Mouse (Mus musculus) hematopoietic stem cell, adult 5-6 weeks (primary cell): Measurements from ENCODE around the gene Gm4450. TPM values are rescaled to one million over a fixed set of nuclear protein-coding genes. Genes with fewer than 3 reads are reported as not detected.
A peak's percentile ranks its signal among the peaks of the same experiment; 100 is the strongest.
"Not testable (repeated sequence)": the region's sequence is repeated elsewhere in the genome, so short reads cannot be mapped to it uniquely, and the experiment has no call there.

Experiments used
- ATAC-seq, 2 experiments: fragments of 125-278 bp in 1 of 2; replicated peaks in 1 of 2; 2 replicates each; pipeline ENCODE4 v1.8.0; 2016 to 2017; ENCODE audit warnings: inconsistent platforms in 2 of 2, mild to moderate bottlenecking in 2 of 2, moderate number of reproducible peaks in 2 of 2, low read depth in 1 of 2, moderate TSS enrichment in 1 of 2; ENCODE audit not compliant: low FRiP score in 2 of 2, poor library complexity in 2 of 2, severe bottlenecking in 2 of 2, insufficient read depth in 1 of 2, low TSS enrichment in 1 of 2
- total RNA-seq: library from RNA; stranded (forward); fragments of 172-1452, 232-1000 nt; gene quantifications from 2 replicates; pipeline ENCODE4 v1.2.3, GENCODE M21; 2017

The Gm4450 gene
- total RNA-seq, 1 experiment from 2014 or later: not detected

DNA sequence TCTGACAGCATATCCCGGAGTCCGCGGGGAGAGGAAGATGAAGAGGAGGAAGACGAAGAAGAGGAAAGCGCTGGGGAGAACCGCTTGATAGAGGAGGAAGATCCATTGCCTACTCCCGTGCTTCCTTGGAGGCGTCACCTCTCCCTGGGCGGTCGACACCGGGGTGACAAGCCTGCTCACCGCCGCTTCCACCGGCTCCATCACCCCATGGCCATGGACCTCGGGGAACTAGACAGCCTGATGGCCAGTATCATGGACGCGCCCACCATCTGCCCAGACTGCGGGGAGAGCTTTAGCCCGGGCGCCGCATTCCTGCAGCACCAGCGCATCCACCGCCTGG, 29.7 kb downstream of the Gm4450 start:
- ATAC-seq: peak in 1 of 2 experiments; percentile 31; a peak in 2 of 4 replicates

DNA sequence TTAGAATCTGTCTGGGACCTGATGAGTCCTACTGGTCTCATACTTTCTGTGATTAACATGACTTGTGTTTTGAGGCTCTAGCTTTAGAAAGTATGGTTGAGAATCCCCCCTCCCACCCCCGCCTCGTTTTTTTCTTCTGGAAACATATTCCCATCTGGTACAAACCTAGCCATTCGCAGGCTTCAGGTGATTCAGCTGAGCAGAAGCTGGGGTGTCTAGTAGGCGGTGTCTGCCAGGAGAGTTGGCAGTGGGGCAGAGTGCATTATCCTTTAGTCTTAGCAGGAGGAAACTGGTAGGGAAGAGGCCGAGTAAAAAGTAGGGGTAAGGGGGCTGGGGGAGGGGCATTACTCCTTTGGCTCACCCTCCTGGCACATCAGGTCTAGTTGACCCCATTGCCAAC, 30.2 kb downstream of the Gm4450 start:
- ATAC-seq: no peak

DNA sequence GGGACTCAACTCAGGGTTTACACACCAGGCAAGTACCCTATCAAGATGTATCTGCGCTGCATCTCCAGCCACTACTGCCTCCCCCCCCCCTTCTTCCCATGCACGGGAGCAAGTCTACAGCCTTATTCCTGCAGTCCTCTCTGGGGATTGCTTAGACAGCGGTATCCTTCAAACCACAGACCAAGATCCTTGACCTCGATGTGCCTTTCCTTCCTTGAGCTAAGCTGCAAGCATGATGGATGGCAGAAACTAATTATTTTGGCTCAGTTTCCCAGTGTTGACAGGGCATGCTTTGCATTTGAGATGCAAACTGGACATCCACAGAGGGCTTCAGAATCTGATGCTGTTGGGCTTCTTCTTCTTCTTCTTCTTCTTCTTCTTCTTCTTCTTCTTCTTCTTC, 34.0 kb downstream of the Gm4450 start:
- ATAC-seq: no peak

DNA sequence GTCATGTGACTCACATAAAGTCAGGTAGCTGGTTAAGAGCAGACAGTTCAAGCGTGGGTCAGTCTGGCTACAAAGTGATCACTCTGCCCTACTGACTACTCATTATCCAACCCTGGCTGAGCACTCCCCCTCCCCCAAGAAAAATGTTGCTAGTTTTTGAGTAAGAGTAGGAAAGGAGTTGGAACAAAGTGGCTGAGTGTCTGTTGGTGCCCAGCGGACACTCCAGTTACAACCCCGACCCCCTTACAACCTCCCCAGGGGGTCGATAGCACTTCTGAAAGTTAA, 37.2 kb downstream of the Gm4450 start:
- ATAC-seq: no peak

DNA sequence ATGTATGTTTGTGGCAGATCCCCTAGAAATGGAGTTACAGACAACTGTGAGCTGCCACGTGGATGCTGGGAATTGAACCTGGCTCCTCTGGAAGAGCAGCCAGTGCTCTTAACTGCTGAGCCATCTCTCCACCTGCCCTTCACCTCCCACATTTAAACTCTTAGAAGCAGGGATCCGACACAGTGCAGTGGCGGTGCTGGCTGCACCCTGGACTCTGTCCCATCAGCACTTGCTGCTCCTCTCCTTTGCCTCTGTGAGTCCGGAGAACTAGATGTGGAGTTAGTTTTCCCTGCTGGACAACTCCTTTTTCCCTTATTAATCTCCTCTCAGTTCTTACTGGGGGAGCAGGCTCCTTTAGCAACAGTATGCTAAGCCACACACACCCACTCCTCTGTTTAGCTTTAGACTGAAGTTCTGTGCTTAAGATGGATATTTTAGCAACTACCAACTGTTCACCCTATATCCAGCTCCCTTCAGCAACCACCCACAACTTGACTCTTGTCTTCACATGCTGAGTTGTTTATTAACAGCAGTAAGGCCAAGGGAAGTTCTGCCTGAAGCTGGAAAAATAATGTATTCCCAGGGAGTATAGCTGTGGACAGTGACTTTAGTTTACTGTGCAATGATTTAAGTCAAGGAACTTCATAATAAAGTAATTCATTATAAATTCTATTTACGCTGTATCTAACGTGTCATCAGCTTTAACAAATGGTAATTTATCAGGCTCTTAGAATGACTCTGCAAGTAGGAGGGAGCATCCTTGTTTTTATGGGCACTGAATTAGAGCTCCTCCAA, 37.7 kb downstream of the Gm4450 start:
- no peak for ATAC-seq

DNA sequence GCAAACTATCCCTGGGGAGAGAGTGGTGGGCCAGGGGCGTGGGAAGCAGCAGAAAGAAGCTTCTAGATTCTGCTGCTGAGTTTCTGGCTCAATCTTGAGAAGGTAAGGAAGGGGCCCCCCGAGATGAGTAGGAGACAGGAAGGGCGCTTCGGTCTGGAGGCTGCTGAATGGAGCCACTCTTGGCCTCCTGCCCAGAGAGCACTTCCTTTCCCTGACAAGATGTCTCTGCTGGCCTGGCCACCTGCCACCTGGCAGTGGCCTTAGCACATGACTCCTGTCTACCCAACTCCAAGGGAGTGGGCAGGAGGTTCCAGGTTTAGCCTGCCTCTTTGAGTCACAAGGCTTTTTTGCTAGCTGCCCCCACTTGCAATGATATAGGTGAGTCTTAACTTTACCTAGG, 39.6 kb downstream of the Gm4450 start:
- peak; percentile 91 for ATAC-seq

DNA sequence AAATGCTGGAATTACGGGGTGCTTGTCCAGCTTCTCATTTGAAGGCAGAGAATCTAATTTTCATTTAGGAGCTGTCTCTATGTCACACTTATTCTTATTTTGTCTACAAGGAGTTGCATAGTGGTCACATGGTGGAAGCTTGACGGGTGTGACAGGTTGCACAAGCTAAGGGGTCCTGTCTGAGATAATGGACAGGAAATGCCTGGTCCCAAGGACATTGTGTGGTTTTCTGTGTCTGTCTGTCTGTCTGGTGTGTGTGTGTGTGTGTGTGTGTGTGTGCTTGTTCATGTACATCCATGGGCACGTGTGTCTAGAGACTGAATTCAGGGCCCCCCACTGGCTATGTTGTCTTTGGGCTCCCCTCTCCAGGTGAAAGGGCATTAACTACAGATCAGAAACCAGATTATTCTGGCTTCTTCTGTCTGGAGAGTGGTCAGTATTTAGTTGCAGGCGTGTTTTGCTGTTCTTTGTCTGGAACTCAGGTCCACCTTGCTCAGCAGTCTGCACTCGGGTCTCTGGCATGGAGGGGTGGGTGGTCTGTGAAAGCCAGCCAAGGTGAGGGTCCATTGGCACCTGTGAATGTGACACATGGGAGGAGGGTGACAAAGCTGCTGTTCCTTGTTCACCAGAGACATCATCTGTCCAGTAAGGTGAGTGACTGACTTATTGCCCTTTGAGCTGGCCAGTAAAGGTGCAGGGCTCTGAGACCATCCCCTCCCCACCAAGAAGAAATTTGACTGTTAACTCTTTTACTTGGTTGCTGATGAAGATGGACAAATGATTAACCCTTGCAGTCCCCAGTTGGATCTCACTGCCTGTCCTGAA, 40.3 kb downstream of the Gm4450 start:
- no peak; a peak in 1 of 4 replicates for ATAC-seq

DNA sequence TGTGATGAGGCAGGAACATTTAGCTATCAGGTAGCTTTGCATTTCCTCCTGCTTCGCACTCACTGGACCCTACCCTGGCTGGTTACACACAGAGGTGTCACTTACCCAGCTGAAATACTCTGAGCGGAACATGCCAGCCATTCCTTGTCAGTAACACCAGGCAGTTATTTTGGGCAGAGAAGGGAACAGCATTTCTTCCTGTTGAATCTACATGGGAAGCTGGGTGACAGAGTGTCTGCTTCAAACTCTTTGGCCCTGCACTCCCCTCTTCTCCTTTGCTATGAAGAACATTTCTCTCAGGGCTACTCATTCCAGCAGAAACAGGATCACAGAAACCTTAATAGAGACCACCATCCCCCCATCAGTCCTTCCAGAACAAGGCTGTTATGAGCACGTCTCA, 42.6 kb downstream of the Gm4450 start:
- ATAC-seq: no peak

DNA sequence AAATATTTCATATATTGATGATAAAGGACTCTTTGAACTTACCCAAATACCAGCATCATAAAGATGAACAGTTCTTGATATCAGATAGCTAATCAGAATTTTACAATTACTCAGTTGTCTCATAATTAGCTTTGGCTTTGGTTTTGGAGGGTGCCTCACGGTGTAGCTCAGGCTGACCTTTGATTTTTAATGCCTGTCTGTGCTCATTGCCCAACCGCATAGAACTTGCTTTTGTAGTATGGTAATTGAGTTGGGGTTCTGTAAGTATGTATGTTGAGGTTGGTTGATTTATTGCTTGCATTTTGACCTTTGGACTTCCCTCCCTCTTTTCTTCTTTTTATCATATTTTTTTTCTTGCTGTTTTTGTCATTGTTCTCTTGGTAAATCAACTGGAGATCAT, 43.2 kb downstream of the Gm4450 start:
- ATAC-seq: no peak

DNA sequence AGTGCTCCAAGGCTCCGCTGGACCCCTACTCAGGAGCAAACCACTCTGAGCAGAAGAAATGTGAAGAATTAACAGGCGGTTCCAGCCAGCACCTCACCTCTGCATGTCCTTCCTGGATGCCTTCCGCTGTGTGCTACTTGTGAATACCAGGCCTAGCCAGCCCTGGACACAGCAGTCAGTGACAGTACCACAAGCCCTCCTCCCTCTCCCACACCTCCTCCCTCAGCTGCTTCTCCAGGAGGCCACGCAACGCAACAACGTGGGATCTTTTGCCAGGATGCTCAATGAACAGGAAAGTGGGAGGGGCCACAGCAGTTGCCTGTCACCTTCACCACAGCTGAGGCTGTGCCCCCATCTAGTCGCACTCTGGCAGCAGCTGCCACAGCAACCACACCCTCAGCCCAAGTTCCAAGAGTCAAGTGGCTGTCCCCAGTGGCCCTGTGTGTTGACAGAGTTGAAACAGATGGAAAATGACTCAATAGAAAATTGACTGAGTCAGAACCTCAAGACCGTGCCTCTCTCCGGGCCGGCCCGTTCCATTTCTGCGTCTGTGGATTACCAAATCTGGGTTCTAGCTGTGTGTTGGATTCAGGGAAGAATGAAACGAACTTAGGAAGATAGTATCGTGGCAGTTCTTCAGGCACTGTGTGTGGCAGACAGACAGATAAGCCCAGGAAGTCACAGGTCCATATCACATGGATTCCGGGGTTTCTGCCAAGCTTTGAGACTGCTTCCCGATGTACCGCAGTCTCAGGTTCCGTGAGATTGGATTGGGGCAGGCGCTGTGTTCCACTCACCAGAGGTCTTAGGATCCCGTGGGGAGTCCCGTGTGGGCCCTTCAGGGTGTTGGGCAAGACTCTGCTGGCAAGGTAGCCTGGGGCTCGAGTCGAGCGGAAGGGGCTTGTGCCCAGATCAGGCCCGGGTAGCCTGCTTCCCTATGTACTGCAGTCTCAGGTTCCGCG, 46.0 kb downstream of the Gm4450 start:
- peak; percentile 61 to 62 for ATAC-seq

DNA sequence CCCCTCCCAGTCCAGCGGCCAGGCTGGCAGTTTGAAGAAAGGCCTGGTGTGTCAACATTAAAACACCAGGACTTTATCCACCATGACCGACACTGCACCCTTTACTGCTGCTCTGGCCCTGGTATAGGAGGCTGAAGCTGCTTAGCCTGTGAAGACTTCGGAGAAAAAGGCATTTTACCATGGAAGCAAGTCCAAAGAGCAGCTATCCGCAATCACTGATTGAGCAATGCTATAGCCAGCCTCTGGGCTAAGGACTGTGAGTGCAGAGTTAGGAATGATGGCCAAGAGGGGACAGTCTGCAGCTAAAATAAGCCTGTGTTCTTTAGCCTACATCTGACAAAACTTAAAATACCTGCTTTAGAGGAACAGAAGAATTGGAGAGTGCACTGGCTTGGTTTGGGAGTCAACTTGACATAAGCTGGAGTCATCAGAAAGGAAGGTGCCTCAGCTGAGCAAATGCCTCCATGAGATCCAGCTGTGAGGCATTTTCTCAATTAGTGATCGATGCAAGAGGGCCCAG, 49.6 kb downstream of the Gm4450 start:
- ATAC-seq: not testable (repeated sequence)

DNA sequence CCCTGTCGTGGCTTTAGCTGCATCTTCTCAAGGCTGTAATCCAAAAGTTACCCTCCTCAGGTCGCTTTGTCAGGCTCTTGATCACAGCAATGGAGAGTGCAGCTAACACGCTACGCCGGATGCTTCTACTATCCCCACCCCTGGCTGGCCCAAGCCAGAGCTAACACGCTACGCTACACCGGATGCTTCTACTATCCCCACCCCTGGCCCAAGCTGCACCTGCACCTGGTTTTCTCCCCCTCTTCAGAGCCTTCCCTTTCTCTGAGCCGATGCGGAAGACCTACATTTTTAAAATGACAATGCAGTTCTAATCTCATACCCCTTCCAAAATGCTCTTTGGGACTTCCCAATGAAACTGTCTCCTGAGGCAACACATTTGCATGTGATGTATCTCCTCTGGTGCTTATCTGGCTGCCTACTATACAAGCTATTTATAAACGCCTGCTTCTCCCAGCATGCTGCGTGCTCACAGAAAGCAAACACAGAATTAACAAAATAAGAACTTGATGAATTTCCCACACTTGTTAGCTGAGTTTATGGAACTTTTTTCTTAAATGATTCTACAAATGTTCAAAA, 50.3 kb downstream of the Gm4450 start:
- 0 out of 4 replicates have a peak, but pooled peaks of 1 of the 2 experiments have one; percentile 25 for ATAC-seq

DNA sequence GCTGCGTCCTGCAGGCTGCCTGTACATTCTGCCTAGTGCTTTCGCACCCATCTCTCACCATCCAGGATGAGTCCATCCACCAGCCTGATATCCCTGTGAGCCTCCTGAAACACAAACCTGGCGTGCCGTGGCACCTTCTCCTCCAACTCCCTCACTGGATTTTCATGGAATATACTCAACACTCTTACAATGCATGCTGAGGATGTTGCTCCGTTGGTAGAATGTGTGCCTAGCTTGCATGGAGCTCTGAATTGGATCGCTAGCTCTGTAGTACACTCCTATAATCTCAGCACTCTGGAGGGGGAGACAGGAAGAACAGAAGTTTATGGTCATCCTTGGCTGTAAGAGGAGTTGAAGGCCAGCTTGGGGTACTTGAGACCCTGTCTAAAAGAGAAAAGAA, 51.0 kb downstream of the Gm4450 start:
- ATAC-seq: not testable (repeated sequence)

DNA sequence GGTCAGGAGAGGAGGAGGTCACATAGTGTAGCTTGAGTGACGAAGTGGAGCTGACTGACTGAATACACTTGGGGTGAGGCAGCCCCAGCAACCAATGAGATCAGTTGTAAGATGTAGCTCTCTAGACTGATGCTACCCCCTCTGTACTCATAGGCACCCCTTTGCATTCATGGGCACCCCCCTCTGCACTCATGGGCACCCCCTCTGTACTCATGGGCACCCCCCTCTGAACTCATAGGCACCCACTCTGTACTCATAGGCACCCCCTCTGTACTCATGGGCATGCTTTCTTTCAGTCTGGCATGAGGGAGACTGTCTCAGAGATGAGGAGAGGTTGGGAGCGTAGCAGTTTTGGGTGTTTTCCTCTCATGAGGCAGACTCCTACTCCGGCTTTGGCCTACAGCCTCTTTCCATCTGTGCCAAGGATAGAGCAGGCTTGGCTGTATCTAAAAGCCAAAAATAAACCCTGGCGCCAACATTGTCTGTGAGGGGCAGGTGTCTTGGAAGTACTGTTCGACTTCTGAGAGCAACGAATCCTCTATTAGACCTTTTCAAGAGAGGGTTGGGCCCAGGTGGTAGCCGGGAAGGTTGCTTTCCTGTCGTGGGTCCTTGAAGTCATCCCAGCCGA, 52.5 kb downstream of the Gm4450 start:
- ATAC-seq: not testable (repeated sequence)
